Mouse (Mus musculus) brain, embryonic 18.5 days (tissue): ENCODE data around the gene Sept3.
A peak's percentile ranks its signal among the peaks of the same experiment; 100 is the strongest.
"Not testable (repeated sequence)": the region's sequence is repeated elsewhere in the genome, so short reads cannot be mapped to it uniquely, and the experiment has no call there.

Experiments used
- DNase-seq: peaks from one replicate; pipeline ENCODE4 v3.0.0-alpha.2; 2012; ENCODE audit warnings: low read depth, low spot score

The Sept3 gene

DNA sequence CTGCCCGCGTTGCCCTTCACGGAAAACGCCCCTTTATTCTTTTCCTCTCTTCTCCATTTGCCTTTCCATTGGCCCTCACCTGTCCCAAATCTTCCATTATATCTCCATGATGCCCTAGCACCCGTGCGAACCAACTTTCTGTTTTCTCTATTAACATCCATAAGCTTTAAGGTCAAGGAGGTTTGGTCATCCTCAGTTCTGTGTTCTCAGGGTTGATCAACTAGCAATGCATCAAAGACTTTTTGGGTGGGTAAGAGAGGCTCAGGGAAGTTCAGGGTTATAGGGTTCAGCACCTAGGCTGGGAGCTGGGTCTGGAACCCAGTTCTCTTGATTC, at the start of gene Sept3:
Sept3 (plus strand) TSS at position 301 of the 334 bp plus-strand sequence.
- no peak for DNase-seq

DNA sequence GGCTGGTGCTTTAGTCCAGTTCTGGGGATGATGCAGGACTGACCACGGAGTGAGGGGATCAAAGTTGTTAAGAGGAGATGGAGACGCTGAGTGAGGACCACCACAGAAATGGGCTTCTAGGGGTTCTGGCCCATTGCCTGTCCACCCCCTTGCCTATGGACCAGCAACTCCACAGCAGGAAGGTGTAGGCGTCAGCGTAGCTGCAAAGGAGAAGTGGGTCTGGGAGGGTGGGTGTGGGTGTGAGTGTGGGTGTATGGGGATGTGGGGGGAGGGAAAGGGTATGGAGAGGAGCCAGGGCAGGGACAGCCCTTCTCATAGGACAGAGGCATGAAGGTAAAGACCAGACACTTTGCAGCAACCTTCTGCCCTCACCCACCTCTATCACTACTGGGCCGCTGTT, 48.9 kb upstream of the Sept3 start:
- DNase-seq: no peak

DNA sequence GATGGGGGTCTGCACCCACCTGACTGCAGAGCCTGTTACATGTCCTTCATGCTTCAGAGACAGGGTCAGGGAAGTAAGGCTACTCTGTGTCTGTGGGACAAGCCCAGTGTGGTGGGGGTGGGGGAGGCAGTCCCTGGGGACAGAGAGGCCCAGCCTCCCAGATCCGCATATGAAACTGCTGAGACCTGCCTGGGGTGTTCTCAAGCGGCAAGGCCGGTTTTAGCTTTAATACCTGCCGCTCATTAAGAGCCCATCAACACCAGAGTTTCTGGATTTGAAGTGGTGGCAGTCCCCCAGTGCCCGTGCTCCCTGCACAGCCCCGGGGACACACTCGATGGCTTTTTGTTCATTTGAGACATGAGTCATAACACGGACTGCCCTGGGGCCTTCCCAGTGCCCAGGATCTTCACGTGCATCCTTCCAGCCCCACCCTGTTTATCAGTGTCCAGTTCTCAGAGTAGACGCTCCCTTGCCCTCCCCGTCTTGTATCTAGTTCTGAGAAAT, 45.1 kb upstream of the Sept3 start:
- no peak for DNase-seq

DNA sequence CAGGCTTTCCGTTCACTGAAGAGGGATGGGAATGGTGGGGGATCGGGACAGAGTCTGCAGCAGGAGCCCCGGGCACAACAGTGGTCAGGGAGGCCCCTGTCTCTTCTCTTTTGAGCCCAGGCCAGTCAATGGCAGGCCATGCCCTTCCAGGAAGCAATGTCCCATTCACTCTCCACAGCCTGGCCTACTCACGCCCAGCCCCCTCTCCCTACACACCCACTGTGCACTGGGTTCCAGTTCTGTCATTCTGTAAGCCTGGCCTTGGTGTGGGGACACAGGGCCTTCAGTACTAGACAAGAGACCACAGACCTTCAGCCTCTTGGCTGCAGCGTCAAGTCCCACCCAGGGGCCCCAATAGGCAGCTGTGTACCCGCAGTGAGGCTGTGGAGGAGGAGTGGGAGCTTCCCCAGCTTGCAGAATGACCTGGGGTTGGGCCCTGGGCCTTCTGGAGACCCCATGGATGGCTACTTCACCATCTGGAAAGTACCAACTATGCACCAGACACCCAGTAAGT, 44.5 kb upstream of the Sept3 start:
- no peak for DNase-seq

DNA sequence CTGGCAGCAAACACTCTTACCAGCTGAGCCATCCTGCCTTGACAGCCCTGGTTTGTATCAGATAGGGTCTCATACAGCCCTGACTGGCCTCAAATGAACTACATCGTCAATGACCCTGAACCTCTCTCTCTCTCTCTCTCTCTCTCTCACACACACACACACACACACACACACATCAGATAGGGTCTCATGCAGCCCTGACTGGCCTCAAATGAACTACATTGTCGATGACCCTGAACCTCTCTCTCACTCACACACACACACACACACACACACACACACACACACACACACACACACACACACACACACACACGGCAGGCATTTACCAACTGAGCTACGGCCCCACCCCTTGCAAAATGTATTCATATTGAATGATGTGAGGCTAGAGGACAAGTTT, 43.6 kb upstream of the Sept3 start:
- no peak for DNase-seq

DNA sequence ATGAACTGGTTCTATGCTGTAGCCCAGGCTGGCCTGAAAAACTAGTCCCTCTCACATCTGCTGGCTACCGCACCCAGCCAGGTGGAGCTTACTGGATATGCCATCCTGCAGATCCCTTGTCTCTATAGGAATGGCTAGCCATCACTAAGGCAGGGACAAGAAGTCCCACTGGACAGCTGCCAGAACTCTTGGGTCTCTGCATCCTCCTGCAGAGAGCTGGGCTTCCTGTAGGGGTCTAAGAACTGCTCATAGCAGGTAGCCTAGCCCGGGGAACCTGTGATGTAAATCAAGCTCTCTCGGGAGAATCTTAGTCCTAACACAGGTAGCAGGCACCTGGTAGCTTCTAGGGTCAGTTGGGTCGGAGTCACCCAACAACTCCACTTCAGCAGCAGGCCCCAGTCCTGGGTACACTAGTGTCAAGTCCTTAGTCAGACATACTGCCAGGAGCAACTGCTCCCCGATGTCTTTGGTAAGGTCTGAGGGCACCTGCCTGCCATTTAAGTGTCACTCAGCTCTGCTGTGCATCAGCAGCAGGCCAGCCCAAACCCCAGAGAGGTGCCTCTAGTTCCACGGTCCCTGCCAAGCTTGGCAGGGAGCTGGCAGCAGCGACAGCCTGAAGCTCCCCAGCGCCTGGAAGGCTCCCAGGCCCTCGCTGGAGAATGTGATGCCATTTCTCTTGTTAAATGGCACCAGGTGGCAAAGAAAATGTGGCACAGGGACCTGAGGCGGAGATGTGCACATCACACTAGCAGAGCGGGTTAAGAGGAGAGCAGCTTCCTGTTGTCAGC, 42.9 kb upstream of the Sept3 start:
- no peak for DNase-seq

DNA sequence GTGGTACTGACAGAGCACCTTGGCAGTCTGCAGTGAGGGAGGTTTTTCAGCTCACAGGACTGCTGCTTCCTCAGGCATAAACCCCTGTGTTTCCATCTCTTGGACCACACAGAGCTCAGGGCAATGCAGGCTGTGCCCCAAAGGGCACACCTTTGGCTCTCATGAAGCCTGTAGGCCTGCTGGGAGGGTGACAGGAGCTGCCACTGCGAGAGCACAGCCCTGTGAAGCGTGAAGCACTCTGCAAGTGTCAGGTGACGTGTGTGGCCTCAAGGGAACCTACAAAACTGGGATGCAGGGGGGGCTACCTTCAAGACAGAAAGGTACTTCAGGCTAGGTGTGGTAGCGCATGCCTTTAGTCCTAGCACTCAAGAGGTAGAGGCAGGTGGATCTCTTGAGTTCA, 42.0 kb upstream of the Sept3 start:
- DNase-seq: no peak

DNA sequence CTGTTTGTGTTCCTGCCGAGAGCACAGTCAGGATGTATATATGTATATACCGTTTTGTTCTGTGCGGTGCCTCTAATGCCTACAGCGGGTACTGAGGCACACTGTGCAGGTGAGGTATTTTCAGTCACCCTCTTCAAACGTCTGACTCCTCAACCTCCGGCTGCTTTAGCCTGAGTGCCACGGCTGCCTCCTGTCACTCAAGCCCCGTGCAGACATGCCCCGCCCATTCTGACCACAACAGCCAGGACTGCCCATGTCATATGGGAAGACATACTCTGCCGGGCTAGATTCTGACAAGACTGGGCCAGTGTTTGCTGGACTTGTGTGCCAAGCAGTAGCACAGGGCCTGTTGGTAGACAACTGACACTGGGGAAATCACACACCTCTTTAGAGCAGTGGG, 39.0 kb upstream of the Sept3 start:
- DNase-seq: no peak

DNA sequence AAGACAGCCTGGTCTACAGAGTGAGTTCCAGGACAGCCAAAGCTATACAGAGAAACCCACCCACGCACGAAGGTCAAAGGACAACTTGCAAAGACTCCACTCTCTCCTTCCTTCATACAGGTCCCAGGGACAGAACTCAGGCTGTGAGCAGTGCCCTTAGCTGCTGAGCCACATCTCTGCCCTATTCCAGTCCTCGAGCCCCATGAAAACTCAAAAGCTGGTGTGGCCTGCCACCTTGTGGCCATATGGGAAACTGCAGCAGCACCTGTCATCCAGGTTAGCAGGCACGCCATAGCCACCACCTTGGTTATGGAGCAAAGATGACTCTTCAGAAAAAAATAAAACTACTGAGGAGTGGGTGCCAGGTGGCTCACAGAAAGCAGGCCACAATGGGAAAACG, 38.1 kb upstream of the Sept3 start:
- DNase-seq: no peak

DNA sequence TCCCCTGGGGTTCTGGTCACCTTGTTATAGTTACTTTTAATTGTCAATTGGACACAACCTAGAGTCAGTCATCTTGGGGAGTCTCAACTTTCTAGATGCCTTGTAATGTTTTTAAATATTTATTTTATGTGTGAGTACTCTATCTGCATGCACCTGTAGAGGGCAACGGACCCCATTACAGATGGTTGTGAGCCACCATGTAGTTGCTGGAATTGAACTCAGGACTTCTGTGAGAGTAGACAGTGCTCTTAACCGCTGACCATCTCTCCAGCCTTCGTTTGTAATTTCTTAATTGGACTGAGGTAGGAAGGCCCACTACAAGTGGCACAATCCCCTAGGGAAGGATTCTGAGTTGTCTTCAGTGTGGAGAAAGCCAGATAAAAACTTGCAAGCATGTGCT, 31.4 kb upstream of the Sept3 start:
- DNase-seq: no peak

DNA sequence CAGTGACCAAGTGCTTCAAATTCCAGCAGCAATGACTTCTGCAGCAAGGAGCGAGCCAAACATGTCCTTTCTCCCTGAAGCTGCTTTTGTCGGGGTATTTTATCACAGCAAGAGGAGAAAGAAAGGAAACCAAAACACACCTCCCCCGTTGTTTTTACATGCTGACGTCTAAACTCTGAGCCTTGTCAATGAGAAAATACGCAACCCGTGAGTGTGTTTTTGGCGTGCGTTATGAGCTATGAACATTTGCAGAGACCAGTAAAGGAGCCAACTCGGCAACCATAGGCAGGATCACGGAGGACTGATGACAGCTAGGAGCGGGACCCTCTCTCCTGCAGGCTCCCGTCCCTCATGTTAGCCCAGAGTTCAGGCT, 31.0 kb upstream of the Sept3 start:
- no peak for DNase-seq

DNA sequence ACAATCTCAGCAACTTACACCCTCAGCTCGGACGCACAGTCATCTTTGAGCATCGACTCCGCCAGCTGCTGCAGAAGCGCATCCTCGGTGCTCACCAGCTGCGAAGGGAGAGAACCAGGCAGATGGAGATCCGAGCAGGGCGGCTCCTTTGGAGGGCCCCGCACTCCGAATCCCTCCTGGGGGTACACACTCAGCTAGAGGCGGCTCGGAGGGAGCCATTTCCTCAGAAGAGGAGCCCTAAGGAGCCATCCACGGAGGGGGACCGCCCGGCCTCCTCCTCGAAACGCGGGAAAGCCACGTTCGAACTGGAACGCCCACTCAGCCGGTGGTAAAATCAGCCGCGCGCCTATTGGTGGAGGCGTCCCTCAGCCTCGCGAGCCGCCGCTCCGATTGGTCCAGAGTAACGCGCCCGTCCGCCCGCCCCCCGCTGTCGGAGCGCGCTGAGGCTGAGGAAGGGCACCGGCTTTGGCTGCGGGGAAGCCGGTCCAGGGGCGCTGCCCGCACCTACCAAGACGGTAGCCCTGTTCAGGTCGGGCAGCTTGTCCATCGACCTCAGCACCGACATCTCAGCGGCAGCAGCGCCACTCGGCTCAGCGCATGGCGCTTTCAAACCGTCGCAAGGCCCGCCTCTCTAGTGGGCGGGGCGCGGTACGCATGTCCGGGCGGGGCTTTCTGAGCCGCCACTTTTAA, 30.4 kb upstream of the Sept3 start, which contains the start of gene Cenpm:
Cenpm (minus strand) TSS at position 634 of the 690 bp plus-strand sequence.
- peak; percentile 80 for DNase-seq

DNA sequence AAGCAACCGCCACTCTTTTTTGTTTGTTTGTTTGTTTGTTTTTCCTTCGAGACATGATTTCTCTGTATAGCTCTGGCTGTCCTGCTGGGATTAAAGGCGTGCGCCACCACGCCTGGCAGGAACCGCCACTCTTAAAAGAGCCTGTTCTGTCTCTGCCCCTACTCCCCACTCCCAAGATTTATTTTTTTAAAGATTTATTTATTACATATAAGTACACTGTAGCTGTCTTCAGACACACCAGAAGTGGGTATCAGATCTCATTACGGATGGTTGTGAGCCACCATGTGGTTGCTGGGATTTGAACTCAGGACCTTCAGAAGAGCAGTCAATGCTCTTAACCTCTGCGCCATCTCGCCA, 29.9 kb upstream of the Sept3 start:
- not testable (repeated sequence) for DNase-seq

DNA sequence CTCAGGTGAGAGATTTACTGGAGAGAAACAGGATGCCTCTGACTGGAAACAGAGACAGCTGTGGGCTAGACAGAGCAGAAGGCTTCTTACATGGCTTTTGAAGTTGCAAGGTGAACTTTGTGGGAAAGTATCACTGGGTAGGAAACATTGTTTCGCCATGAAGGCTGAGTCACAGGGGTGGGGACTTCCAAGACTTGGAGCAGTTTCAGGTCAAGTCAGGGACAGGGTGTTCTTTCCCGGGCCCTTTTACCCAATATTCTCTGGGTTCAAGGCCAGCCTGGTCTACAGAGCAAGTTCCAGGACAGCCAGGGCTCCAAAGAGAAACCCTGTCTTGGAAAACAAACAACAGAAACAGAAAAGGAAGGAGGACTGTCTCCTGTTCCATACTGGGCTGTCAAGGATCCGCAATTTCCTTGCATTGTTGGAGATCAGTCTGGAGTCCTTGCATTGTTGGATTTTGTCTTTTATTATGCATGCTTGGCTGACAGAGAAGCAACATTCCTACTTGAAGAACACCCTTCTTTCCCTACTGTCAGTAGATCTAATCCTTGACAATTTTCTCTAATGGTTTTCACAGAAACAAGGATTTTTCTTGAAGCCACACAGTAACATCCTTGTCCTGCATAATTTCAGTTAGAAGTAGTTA, 27.4 kb upstream of the Sept3 start:
- no peak for DNase-seq

DNA sequence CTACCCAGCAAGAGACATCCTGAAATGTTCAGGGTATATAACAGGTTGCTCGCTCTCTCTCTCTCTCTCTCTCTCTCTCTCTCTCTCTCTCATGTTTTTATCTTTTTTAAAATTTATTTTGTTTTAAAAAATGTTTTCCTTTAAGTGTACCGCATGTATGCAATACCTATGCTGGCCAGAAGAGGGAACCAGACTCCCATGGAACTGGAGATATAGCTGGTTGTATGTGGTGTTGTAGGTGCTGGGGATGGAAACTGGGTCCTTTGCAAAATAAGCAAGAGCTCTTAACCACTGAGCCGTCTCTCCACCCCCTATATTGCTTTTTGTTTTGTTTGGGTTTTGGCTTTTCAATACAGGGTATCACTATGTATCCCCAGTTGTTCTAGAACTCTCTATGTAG, 23.1 kb upstream of the Sept3 start:
- no peak for DNase-seq

DNA sequence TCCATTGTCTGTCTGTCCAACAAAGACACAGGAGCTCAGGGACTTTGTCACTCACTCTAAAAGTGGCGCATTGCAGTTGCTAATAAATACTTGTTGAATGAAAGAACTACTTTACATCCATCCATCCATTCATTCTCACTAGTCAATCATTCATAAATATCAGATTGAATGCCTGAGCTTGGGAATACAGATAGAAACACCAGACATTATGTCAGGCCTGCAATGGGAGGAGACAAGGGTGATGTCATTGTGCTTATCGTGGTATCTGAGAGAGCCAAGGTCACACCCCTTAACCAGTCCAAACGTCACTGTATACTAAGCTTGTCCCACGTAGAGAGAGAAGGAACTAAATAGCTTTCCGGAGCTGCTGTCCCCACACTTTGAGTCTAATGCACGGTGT, 22.6 kb upstream of the Sept3 start, which contains the start of gene 1500009C09Rik:
1500009C09Rik (plus strand) TSS at position 301 of the 400 bp plus-strand sequence.
- DNase-seq: no peak

DNA sequence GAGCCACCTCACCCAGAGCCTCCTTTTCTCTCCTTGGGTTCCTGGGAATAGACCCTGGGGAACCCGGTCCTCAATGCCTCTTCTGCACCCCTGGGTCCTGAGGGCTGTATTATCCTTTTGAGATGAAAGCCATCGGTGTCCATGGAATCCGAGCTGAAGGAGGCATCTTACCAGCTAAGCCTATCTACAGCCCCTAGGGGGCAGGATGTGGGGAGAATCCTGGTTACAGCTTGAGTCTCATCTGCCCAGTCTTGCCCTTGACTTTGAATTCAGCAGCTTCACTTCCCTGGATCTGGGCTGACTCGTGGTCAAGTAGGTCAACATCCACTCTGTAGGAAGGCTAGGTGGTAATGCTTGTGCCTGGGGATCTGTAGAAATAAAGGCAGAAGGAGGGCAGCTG, 19.4 kb upstream of the Sept3 start:
- no peak for DNase-seq

DNA sequence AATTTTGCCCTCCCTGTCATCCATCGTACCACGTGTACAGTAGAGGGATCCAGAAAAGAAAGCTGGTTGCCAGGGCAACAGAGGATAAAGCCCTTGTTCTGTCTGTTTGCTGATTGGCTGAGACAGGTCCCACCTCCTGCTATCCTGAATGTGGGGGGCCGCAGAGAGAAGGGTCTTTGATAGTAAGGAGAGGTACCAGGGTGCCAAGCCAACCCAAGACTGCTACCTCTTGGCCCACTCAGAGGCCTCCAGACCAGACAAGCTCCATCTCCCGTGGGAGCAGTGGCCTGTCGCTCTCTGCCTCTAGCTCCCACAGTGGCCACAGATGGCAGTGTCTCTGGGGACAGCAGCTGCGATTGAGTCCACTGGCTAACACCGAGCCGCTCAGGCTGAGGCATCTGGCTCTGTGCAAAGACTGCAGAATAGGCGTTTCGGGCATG, 18.7 kb upstream of the Sept3 start:
- DNase-seq: peak; percentile 90

DNA sequence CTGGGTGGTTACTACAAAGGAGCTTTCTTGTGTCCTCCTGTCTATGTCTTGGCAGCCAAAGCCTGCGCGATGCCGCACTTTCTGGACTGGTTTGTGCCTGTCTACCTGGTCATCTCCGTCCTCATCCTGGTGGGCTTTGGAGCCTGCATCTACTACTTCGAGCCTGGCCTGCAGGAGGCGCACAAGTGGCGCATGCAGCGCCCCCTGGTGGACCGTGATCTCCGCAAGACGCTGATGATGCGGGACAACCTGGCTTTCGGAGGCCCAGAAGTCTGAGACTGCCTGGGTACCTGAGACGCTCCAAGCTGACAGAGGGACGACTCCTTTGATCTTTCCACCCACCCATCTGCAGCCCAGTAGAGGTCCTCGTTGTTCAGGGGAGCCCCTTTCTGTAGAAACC, 15.2 kb upstream of the Sept3 start:
- DNase-seq: no peak

DNA sequence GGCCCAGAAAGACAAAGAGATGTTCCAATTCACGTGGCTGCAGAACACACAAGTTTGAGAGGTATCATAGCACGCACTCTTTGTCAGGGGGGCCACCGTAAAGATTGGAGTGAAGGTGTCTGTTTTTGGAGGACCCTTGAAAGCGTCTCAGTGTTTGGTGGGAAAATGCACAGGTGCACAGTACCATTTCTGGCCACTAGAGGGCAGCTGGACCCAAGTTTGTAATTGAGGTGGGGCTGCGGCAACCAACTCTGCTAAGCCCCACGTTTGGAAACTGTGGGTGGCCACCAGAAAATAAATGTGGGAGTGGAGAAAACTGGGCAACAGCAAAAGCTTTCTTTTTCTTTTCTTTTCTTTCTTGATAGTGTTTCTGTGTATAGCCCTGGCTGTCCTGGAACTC, 8.3 kb upstream of the Sept3 start:
- DNase-seq: no peak

DNA sequence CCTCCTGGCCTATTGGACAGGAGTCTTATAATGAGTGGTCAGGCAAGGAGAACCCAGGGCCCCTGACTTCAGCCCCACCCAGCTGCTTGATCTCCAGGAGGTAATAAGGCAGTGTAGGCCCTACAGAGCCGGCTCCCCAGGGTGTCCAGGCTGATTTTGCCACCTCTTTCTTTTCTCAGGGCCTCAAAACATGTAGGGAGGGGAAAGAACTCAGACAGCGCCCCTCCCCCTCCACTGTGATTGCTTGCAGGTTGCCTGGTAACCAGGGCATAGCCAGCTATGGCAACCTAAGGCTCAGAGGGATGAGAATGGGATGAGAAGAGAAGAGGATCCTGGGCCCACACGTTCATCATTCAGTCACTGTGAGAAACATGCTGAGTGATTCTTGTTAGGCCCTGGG, 6.5 kb upstream of the Sept3 start:
- no peak for DNase-seq

DNA sequence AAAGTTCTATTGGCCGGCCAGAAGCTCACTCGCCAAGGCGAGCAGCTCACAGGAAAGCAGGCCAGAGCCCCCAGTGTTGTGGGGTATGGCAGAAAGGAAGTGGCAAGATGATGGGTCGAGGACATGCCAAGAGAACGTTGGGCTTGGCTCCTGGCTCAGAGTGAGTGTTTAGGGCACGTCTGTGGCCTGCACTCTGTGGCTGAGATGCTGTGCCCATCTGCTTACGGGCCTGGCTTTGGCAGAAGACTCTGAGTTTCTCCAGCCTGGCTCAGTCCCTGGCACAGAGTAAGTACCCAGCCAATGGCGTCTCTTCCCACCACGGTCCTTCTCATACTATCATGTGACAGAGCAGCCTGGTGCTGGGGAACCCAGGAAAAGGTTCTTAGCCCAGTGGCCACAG, 5.9 kb upstream of the Sept3 start:
- no peak for DNase-seq
